Mouse (Mus musculus) lung, adult 2 months (tissue): ENCODE results near the gene Iffo2. TPM values are rescaled to one million over a fixed set of nuclear protein-coding genes. Genes with fewer than 3 reads are reported as not detected.
"Not testable (repeated sequence)": the region's sequence is repeated elsewhere in the genome, so short reads cannot be mapped to it uniquely, and the experiment has no call there.

ENCODE experiments used
- DNase-seq: peaks from one replicate; pipeline ENCODE4 v3.0.0; 2022
- H3K4me1 ChIP-seq: fragments of 200-500 bp; 2 replicates; pipeline ENCODE4 v1.6.1; 2011; ENCODE audit warnings: low read length; ENCODE audit not compliant: control insufficient read depth, insufficient read depth
- H3K4me3 ChIP-seq: fragments of 200-500 bp; replicated peaks from 2 replicates; pipeline ENCODE3; 2011; ENCODE audit warnings: low read depth, mild to moderate bottlenecking, control low read depth, low read length; ENCODE audit errors: extremely low read depth
- CTCF ChIP-seq: fragments of 200-500 bp; IDR thresholded peaks from 2 replicates; pipeline ENCODE4 v1.5.1; 2011; ENCODE audit warnings: mild to moderate bottlenecking, low read length, control low read depth; ENCODE audit not compliant: insufficient read depth
- POLR2A ChIP-seq: fragments of 200-500 bp; IDR thresholded peaks from 2 replicates; pipeline ENCODE4 v1.6.1; 2011; ENCODE audit warnings: low read depth, mild to moderate bottlenecking, control low read depth, low read length, borderline replicate concordance; ENCODE audit errors: extremely low read depth
- WGBS: fragments of 180-500 bp; shearing (Covaris S2); methylation state at CpG from one replicate; pipeline ENCODE4 v1.1.7; 2018; 5-methylcytosine and 5-hydroxymethylcytosine counted together
- polyA plus RNA-seq: library from polyadenylated mRNA; depleted of rRNA; stranded (reverse); fragments of >200 nt; gene quantifications from 2 replicates; pipeline ENCODE4 v1.2.3, GENCODE M21; 2012; rRNA removed

The Iffo2 gene
- 7.4 and 9.5 TPM in 2 replicates for polyA plus RNA-seq

DNA sequence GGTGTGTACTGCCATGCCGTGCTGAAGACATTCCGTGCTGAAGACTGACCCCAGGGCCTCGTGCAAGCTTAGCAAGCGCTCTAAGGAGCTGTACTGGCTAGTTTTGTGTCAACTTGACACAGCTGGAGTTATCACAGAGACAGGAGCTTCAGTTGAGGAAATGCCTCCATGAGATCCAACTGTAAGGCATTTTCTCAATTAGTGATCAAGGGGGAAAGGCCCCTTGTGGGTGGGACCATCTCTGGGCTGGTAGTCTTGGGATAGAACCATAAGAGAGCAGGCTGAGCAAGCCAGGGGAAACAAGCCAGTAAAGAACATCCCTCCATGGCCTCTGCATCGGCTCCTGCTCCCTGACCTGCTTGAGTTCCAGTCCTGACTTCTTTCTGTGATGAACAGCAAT, at the start of gene Iffo2:
TSS of gene Iffo2 (plus strand) at position 301 of the 400 bp plus-strand sequence.
- H3K4me3 ChIP-seq, result not testable (repeated sequence)
- WGBS, result 81% methylated on average over 5 of the region's 5 CpGs

DNA sequence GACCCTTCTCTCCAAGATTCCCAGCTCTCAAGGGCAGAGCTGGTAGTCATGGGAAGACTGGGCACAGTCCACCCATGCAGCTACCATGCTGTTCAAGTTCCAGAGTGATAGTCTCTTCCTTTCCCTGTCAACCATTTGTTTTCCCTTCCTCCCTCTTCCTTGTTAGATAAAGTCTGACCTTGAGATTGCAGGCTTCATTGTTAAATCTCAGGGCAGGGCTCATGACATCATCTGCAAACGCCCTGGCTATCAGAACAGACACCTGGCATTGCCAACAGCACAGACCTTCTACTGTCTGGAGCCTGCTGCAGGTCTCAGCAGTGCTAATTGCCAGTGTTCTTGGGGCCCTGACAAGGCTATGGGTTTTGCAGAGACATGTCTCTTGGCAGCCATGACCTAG, 48.9 kb upstream of the Iffo2 start:
- WGBS, result 60% methylated on average over 1 of the region's 1 CpGs
- DNase-seq, result no peak
- Histone ChIP-seq H3K4me3 (no peak overlapping the region), H3K4me1 (no peaks in the 10 kb centered on the region)
- no peak for TF ChIP-seq POLR2A
- TF ChIP-seq CTCF, result no peak

More for the DNA sequence above, at the start of gene Iffo2:
- not testable (repeated sequence) for DNase-seq, H3K4me1 ChIP-seq

DNA sequence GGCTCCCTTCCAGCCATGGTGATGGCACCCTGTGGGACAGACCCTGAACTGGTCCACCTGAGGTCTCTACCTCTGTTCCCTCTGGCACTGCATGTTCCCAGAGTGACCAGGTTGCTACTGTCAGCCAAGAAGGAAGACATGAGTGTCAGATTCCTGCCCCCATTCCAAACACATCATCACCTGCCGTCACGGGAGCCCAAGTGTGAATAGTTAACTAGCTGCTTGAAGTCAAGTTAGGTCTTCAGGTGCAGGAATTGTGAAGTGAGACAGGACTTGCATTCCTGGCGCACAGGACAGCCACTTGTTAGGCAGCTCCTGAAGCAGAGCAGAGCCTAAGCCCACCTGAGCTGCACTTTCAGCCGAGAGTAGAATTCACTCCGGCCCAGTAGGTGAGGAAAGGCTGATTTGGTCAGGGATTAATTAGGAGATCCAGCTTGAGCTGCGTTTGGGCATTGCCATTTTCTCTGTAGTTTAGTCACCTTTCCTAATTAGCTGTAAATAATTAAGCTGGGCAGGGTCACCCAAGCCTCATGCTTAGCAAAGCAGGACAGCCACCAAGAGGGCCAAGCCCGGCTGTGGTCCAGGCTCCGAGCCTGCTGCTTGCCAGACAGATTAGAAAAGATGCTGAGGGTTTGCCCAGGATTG, 46.8 kb upstream of the Iffo2 start:
- Histone ChIP-seq H3K4me3 (no peak overlapping the region), H3K4me1 (no peaks in the 10 kb centered on the region)
- TF ChIP-seq CTCF (no peak), POLR2A (no peak)
- WGBS, result 81% methylated on average over 8 of the region's 8 CpGs
- DNase-seq, result no peak

DNA sequence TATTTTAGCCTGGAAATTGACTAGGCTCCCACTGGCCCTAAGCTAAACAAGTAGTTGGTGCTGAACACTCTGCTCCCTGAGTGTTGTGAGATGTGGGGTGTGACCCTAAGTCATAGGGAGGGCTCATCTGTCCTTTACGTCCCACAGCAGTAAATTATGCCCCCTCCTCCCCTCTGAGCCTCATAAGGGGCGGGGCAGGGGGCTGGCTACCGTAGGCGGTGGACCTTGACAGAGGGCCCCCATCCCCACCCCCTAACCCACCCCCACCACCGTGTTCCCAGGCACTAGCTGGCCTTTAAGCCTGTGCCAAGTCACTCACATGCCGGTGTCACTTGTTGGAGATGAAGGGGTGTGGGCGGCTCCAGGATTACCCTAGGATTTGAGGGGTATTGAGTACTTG, 45.9 kb upstream of the Iffo2 start:
- Histone ChIP-seq H3K4me1 (no peaks in the 10 kb centered on the region), H3K4me3 (no peak overlapping the region)
- DNase-seq, result no peak
- WGBS, result 79% methylated on average over 7 of the region's 7 CpGs
- no peak for TF ChIP-seq POLR2A
- TF ChIP-seq CTCF, result no peak

DNA sequence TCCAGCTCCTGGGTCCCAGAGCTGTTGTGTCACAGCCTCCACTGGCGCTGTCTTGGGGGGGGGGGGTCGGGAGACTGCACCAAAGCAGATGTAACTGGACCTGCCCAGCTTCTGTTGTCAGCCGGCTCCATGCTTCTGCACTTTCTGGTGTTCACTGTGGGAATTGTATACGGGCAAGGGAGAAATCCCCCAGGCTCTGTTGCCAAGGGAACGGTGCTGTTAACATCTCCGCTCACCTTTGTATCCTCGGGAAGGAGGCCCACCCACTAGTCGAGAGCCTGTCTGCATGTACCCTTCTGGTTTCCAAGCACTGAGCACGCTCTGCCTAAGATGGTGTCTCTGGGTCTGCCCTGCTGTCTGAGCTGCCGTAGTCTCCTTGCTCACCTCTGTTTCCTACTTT, 43.3 kb upstream of the Iffo2 start:
- TF ChIP-seq POLR2A (no peak), CTCF (no peak)
- no peak for DNase-seq
- WGBS, result 75% methylated on average over 10 of the region's 10 CpGs
- Histone ChIP-seq H3K4me3 (no peak overlapping the region), H3K4me1 (no peaks in the 10 kb centered on the region)

DNA sequence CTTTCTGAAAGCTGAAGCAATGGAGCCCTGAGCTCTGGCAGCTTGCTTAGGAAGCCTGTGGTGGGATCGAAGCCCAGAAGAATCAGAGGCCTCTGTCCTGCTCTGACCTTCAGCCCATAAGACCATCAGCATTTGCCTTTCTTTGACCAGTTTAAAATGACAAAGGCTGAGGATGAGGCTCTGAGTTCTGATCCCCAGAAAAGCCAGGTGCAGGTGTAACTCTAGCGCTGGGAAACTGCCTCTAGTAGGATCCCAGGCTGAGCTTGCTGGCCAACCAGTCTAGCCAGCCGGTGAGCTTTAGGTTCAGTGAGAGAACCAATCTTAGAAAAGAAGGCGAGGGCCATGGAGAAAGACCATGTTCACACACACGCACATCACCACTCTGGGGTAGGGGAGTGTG, 42.0 kb upstream of the Iffo2 start:
- no peak overlapping the region for H3K4me3 ChIP-seq
- DNase-seq, result no peak
- H3K4me1 ChIP-seq, result no peaks in the 10 kb centered on the region
- 93% methylated on average over 5 of the region's 5 CpGs for WGBS
- TF ChIP-seq CTCF (no peak), POLR2A (no peak)

DNA sequence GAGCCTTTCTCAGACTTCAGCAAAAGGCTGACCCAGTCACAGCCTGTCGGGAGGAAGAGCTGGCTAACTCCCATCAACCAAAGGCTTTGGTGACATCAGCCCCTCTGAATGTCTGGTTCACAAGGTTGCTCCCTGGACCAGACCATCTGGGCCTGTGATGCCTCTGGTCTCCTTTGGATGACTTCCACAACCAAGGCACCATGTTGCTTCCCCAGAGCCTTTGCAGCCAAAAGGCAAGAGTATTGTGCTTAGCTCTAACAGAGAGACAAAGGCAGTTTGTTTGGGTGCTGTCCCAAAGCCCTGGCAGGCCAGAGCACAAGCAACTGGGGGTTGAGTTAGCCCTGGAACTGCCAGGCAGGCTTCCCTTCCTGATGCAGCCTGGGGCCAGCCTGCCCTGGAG, 40.4 kb upstream of the Iffo2 start:
- no peak for DNase-seq
- H3K4me3 ChIP-seq, result no peak overlapping the region
- 62% methylated on average over 1 of the region's 1 CpGs for WGBS
- no peaks in the 10 kb centered on the region for H3K4me1 ChIP-seq
- TF ChIP-seq POLR2A (no peak), CTCF (no peak)

DNA sequence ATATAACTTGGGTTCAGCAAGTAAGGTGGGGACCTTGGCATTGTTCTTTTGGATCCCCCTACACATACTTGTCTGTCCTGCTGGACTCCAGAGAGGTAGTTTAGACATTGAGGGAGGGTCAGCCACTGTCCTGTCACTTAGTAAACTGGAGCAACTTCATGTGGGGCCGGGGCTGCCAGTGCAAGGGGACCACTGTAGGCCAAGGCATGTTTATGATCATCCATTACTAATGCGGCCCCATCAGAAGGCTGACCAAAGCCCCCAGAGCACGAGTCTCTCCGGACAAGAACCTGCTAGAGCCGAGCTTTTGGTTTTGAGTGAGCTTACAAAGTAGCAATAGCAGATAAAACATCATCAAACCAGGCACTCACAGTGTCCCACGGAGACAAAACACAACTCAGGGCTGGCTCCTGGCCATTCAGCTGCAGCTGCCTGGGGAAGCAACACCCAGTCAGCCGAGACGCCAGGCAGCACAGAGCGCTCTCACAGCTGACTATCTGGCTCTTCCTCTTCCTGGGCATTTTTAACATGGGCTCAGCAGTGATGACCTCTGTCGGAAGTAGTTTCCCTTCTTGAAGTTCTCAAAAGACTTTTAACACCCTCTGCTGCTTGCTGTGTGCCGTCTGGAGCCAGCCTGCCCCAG, 39.8 kb upstream of the Iffo2 start:
- no peaks in the 10 kb centered on the region for H3K4me1 ChIP-seq
- TF ChIP-seq CTCF, result no peak
- TF ChIP-seq POLR2A, result no peak
- H3K4me3 ChIP-seq, result no peak overlapping the region
- DNase-seq, result no peak
- 52% methylated on average over 11 of the region's 11 CpGs for WGBS

DNA sequence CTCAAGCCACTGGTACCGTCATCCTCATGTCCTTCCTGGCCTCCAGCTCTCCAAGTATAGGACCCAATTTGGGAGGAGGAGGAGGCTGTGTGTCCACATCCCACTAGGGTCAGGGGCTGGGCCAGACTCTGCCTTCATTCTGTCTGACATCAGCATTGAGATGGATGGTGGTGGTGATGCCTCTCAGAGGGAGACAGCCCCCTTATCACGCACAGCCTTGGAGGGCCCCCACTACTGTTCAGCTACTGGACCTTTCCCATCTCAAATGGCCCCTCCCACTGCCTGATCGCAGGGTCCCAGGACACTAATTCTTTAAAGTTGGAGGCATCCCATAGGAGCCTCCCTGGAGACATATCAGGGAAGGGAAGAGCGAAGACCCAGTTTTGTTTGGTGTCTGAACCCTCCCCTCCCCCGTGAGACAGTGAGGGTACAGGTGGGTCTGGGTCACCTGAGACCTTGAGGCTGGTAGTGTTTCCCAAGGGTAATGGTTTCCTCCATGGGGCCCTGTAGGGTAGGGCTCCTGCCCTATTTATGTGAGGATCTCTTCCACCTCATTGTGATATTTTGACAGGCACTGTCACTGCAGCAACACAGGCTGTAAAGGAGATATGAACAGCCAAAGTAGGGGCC, 38.7 kb upstream of the Iffo2 start:
- no peak for TF ChIP-seq CTCF
- TF ChIP-seq POLR2A, result no peak
- WGBS, result 83% methylated on average over 5 of the region's 5 CpGs
- H3K4me1 ChIP-seq, result no peaks in the 10 kb centered on the region
- DNase-seq, result no peak
- no peak overlapping the region for H3K4me3 ChIP-seq
